Mouse (Mus musculus) megakaryocyte, adult 5-6 weeks (primary cell): ENCODE data around the gene Ctso. TPM values are rescaled to one million over a fixed set of nuclear protein-coding genes. Genes with fewer than 3 reads are reported as not detected.

ENCODE experiments used
- ATAC-seq: 2 replicates; pipeline ENCODE4 v1.8.0; 2016; ENCODE audit warnings: mild to moderate bottlenecking, inconsistent platforms; ENCODE audit not compliant: poor library complexity, severe bottlenecking
- total RNA-seq, 2 experiments: library from RNA; stranded (forward) in 1 of 2; stranded (reverse) in 1 of 2; fragments of 153-499, 151-499 nt in 1 of 2; fragments of 221-1000, 200-1000 nt in 1 of 2; gene quantifications; 2 replicates each; pipeline versions ENCODE4 v1.2.3 to v1.2.4; 2015 to 2017

Ctso gene
- total RNA-seq (2015) (11.4 and 12.4 TPM in 2 replicates), total RNA-seq (2017) (8.8 and 11.9 TPM in 2 replicates)

- ATAC-seq = peak; percentile 95
Observed at GRCm38 (mm10) chr3:81932141-81933101, at the start of gene Ctso. Gene Ctso (plus strand): TSS chr3:81932601.

GRCm38 (mm10) chr3:81883916-81884315 lies 48.5 kb upstream of the Ctso start:
- ATAC-seq = no peak

GRCm38 (mm10) chr3:81885566-81885965 lies 46.8 kb upstream of the Ctso start:
- ATAC-seq = no peak

GRCm38 (mm10) chr3:81889137-81889536 lies 43.3 kb upstream of the Ctso start:
- ATAC-seq = no peak

- ATAC-seq = no peak
Observed at GRCm38 (mm10) chr3:81910286-81911036, 21.9 kb upstream of the Ctso start.

- no peak for ATAC-seq
Observed at GRCm38 (mm10) chr3:81916030-81916686, 16.2 kb upstream of the Ctso start.

GRCm38 (mm10) chr3:81917354-81917935 lies 15.0 kb upstream of the Ctso start:
- no peak for ATAC-seq

GRCm38 (mm10) chr3:81918215-81918614 lies 14.2 kb upstream of the Ctso start:
- ATAC-seq = no peak

- no peak for ATAC-seq
Observed at GRCm38 (mm10) chr3:81919681-81920080, 12.7 kb upstream of the Ctso start.

- ATAC-seq = peak; percentile 20; the same call in 1 of the 2 replicates
Observed at GRCm38 (mm10) chr3:81922910-81923309, 9.5 kb upstream of the Ctso start.

- ATAC-seq = peak; percentile 71
Observed at GRCm38 (mm10) chr3:81924931-81925330, 7.5 kb upstream of the Ctso start.

- ATAC-seq = peak; percentile 80
Observed at GRCm38 (mm10) chr3:81925856-81926255, 6.5 kb upstream of the Ctso start.

- ATAC-seq = no peak
Observed at GRCm38 (mm10) chr3:81926764-81927325, 5.6 kb upstream of the Ctso start.

GRCm38 (mm10) chr3:81929073-81929472 lies 3.3 kb upstream of the Ctso start:
- ATAC-seq = no peak

- no peak for ATAC-seq
Observed at GRCm38 (mm10) chr3:81931695-81932094, 706 bp upstream of the Ctso start.

- ATAC-seq = no peak
Observed at GRCm38 (mm10) chr3:81933348-81933747, 947 bp downstream of the Ctso start.

GRCm38 (mm10) chr3:81938924-81939323 lies 6.5 kb downstream of the Ctso start:
- ATAC-seq = no peak

GRCm38 (mm10) chr3:81942341-81942740 lies 9.9 kb downstream of the Ctso start:
- no peak for ATAC-seq

GRCm38 (mm10) chr3:81943097-81943496 lies 10.7 kb downstream of the Ctso start:
- no peak for ATAC-seq

GRCm38 (mm10) chr3:81944851-81945393 lies 12.5 kb downstream of the Ctso start:
- no peak for ATAC-seq
